Mouse (Mus musculus): ENCODE measurements at regions not wholly inside any gene's neighbourhood (a gene's known extent, or its start where the extent isn't known, plus 50 kb on each side); places are given as distances from the start of the nearest gene placed in this dataset.
A peak's percentile ranks its signal among the peaks of the same experiment; 100 is the strongest.

DNA sequence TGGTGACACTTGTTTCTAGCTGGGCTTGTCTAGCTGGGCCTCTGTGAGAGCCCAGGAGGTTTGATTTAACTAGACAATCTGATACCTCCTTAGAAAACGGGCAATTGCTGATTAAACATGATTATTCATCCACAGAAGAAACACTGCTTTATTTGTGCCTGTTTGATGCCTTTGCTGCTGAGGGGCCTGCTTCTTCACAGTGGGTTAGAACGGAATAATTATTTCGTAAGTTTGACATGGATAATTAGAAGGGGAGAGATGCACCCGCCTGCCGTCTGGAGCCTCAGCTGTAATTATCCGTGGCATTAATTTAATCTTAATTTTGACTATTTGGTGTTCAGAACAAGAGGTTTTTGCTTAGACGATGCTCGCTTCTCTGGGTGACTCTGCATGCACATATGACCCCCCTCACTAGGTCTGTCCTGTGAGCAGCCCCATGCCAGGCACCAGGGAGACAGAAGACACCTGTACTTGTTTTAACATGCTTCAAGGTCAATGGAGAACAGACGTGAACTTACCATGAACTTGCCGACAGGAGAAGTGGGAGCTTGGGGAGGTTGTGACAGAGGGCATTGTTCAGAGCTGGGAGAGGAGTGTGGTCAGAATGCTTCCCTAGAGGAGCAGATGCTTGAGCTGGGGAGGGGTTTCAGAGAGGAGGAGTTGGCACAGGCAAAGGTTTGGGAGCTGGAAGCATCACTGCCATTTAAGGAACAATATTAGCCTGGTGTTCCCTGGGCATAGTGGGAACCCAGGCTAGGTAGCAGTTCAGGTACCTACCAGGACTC lies 174.8 kb downstream of the Drd1 start:
- no peak overlapping the region for H3K27ac ChIP-seq (ENCODE audit: low read length)
- no peak overlapping the region for H3K9ac ChIP-seq (replicated peaks; ENCODE audit: low read length)
- no peak overlapping the region for H3K4me3 ChIP-seq (ENCODE audit: low read length)
- H3K4me1 ChIP-seq (ENCODE audit: insufficient read depth, low read length), result no peaks in the 10 kb centered on the region
- no peak for ATAC-seq (ENCODE audit: low FRiP score, low TSS enrichment)
- H3K9me3 ChIP-seq (ENCODE audit: low read length), result peaks cover 5% of the 10 kb centered on the region
- no peaks in the 10 kb centered on the region for H3K27me3 ChIP-seq (ENCODE audit: insufficient read depth, low read length)
- H3K36me3 ChIP-seq (ENCODE audit: insufficient read depth, low read length), result no peaks in the 10 kb centered on the region
- WGBS, result 72% methylated on average over 10 of the region's 10 CpGs
- H3K4me2 ChIP-seq (replicated peaks; ENCODE audit: low read depth, low read length), result no peak overlapping the region

GRCm38 (mm10) chr13:53875546-53875945 lies 180.0 kb downstream of the Drd1 start:
- Histone ChIP-seq H3K4me2 (replicated peaks; ENCODE audit: low read depth, low read length) (no peak overlapping the region), H3K4me3 (ENCODE audit: low read length) (no peak overlapping the region), H3K9ac (replicated peaks; ENCODE audit: low read length) (no peak overlapping the region), H3K36me3 (ENCODE audit: insufficient read depth, low read length) (no peaks in the 10 kb centered on the region), H3K27me3 (ENCODE audit: insufficient read depth, low read length) (no peaks in the 10 kb centered on the region), H3K4me1 (ENCODE audit: insufficient read depth, low read length) (no peaks in the 10 kb centered on the region), H3K9me3 (ENCODE audit: low read length) (peaks cover 8% of the 10 kb centered on the region), H3K27ac (ENCODE audit: low read length) (no peak overlapping the region)
- ATAC-seq (ENCODE audit: low FRiP score, low TSS enrichment), result no peak
- WGBS, result 83% methylated on average over 4 of the region's 4 CpGs

- H3K4me1 ChIP-seq (ENCODE audit: insufficient read depth, low read length), result no peaks in the 10 kb centered on the region
- H3K36me3 ChIP-seq (ENCODE audit: insufficient read depth, low read length), result no peaks in the 10 kb centered on the region
- H3K27ac ChIP-seq (ENCODE audit: low read length), result no peak overlapping the region
- H3K4me2 ChIP-seq (replicated peaks; ENCODE audit: low read depth, low read length), result no peak overlapping the region
- H3K9me3 ChIP-seq (ENCODE audit: low read length), result no peaks in the 10 kb centered on the region
- H3K27me3 ChIP-seq (ENCODE audit: insufficient read depth, low read length), result no peaks in the 10 kb centered on the region
- ATAC-seq (ENCODE audit: low FRiP score, low TSS enrichment), result no peak
- H3K9ac ChIP-seq (replicated peaks; ENCODE audit: low read length), result no peak overlapping the region
- no peak overlapping the region for H3K4me3 ChIP-seq (ENCODE audit: low read length)
- WGBS, result 86% methylated on average over 5 of the region's 5 CpGs
Observed at GRCm38 (mm10) chr13:53865323-53865722, 190.2 kb downstream of the Drd1 start.

DNA sequence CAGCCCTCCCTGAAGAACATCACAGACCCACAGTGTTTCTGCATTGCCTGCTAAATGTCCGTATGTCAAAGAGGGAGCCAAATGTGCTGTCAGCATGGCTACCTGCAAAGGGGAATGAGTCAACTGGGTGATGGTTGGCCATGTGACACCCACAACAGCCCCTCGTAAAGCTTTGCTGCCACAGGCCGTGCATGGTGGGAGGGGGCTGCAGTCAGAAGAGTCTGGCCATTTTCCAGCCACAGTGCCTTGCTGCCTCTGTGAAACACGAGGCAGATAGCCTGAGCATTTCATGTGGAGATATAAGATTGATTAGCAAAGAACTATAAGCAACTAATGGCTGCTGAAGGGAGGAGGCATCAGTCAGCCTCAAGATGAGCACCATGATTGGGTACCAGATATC lies 193.2 kb downstream of the Drd1 start:
- WGBS, result 20% methylated on average over 4 of the region's 4 CpGs
- Histone ChIP-seq H3K4me1 (ENCODE audit: insufficient read depth, low read length) (no peaks in the 10 kb centered on the region), H3K4me3 (ENCODE audit: low read length) (no peak overlapping the region), H3K9me3 (ENCODE audit: low read length) (no peaks in the 10 kb centered on the region), H3K9ac (replicated peaks; ENCODE audit: low read length) (no peak overlapping the region), H3K27me3 (ENCODE audit: insufficient read depth, low read length) (no peaks in the 10 kb centered on the region), H3K36me3 (ENCODE audit: insufficient read depth, low read length) (no peaks in the 10 kb centered on the region), H3K27ac (ENCODE audit: low read length) (no peak overlapping the region), H3K4me2 (replicated peaks; ENCODE audit: low read depth, low read length) (no peak overlapping the region)
- ATAC-seq (ENCODE audit: low FRiP score, low TSS enrichment), result no peak

- H3K27me3 ChIP-seq (ENCODE audit: insufficient read depth, low read length), result no peaks in the 10 kb centered on the region
- H3K27ac ChIP-seq (ENCODE audit: low read length), result no peak overlapping the region
- ATAC-seq (ENCODE audit: low FRiP score, low TSS enrichment), result no peak
- no peak overlapping the region for H3K9ac ChIP-seq (replicated peaks; ENCODE audit: low read length)
- H3K36me3 ChIP-seq (ENCODE audit: insufficient read depth, low read length), result no peaks in the 10 kb centered on the region
- WGBS, result 76% methylated on average over 2 of the region's 2 CpGs
- no peaks in the 10 kb centered on the region for H3K9me3 ChIP-seq (ENCODE audit: low read length)
- no peaks in the 10 kb centered on the region for H3K4me1 ChIP-seq (ENCODE audit: insufficient read depth, low read length)
- no peak overlapping the region for H3K4me3 ChIP-seq (ENCODE audit: low read length)
- no peak overlapping the region for H3K4me2 ChIP-seq (replicated peaks; ENCODE audit: low read depth, low read length)
Observed at GRCm38 (mm10) chr13:53854196-53854595, 201.3 kb downstream of the Drd1 start.

- no peak for ATAC-seq (ENCODE audit: low FRiP score, low TSS enrichment)
- no peak overlapping the region for H3K27ac ChIP-seq (ENCODE audit: low read length)
- WGBS, result 82% methylated on average over 9 of the region's 9 CpGs
Observed at GRCm38 (mm10) chr13:53850146-53850545, 205.4 kb downstream of the Drd1 start.

DNA sequence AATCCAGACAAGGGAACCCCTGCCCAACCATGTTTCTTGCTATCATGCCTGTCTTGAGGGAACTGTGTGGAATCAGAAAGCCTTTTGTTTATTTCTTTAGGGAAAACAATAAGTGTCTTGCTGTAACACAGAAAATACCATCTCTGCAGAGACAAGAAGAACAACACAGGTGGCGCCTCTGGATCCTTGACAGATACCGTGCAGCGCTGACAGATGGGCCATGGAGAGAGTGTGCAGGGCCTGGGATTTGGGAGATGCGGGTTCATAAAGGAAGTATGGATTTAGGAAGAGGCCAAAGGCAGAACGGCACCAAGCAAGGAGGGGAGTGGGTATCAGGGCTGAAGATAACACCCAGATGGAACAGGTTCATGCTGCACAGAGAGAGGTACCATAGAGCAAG lies 209.3 kb downstream of the Drd1 start:
- Histone ChIP-seq H3K4me3 (ENCODE audit: low read length) (no peak overlapping the region), H3K4me1 (ENCODE audit: insufficient read depth, low read length) (no peaks in the 10 kb centered on the region), H3K4me2 (replicated peaks; ENCODE audit: low read depth, low read length) (no peak overlapping the region), H3K9ac (replicated peaks; ENCODE audit: low read length) (no peak overlapping the region), H3K36me3 (ENCODE audit: insufficient read depth, low read length) (no peaks in the 10 kb centered on the region), H3K9me3 (ENCODE audit: low read length) (no peaks in the 10 kb centered on the region), H3K27me3 (ENCODE audit: insufficient read depth, low read length) (no peaks in the 10 kb centered on the region), H3K27ac (ENCODE audit: low read length) (no peak overlapping the region)
- 81% methylated on average over 5 of the region's 5 CpGs for WGBS
- no peak for ATAC-seq (ENCODE audit: low FRiP score, low TSS enrichment)

More at GRCm38 (mm10) chr13:53850146-53850545, 205.4 kb downstream of the Drd1 start:
- Histone ChIP-seq H3K4me2 (replicated peaks; ENCODE audit: low read depth, low read length) (no peak overlapping the region), H3K4me3 (ENCODE audit: low read length) (no peak overlapping the region), H3K9me3 (ENCODE audit: low read length) (no peaks in the 10 kb centered on the region), H3K4me1 (ENCODE audit: insufficient read depth, low read length) (no peaks in the 10 kb centered on the region), H3K36me3 (ENCODE audit: insufficient read depth, low read length) (no peaks in the 10 kb centered on the region), H3K9ac (replicated peaks; ENCODE audit: low read length) (no peak overlapping the region), H3K27me3 (ENCODE audit: insufficient read depth, low read length) (no peaks in the 10 kb centered on the region)

GRCm38 (mm10) chr13:53845786-53846185 lies 209.7 kb downstream of the Drd1 start:
- H3K4me2 ChIP-seq (replicated peaks; ENCODE audit: low read depth, low read length), result no peak overlapping the region
- 58% methylated on average over 14 of the region's 14 CpGs for WGBS
- H3K36me3 ChIP-seq (ENCODE audit: insufficient read depth, low read length), result no peaks in the 10 kb centered on the region
- no peaks in the 10 kb centered on the region for H3K27me3 ChIP-seq (ENCODE audit: insufficient read depth, low read length)
- H3K9me3 ChIP-seq (ENCODE audit: low read length), result no peaks in the 10 kb centered on the region
- no peak overlapping the region for H3K27ac ChIP-seq (ENCODE audit: low read length)
- H3K9ac ChIP-seq (replicated peaks; ENCODE audit: low read length), result no peak overlapping the region
- H3K4me3 ChIP-seq (ENCODE audit: low read length), result no peak overlapping the region
- ATAC-seq (ENCODE audit: low FRiP score, low TSS enrichment), result no peak
- H3K4me1 ChIP-seq (ENCODE audit: insufficient read depth, low read length), result no peaks in the 10 kb centered on the region

- no peak overlapping the region for H3K9ac ChIP-seq (replicated peaks; ENCODE audit: low read length)
- H3K27me3 ChIP-seq (ENCODE audit: insufficient read depth, low read length), result no peaks in the 10 kb centered on the region
- H3K27ac ChIP-seq (ENCODE audit: low read length), result no peak overlapping the region
- H3K4me3 ChIP-seq (ENCODE audit: low read length), result no peak overlapping the region
- H3K4me1 ChIP-seq (ENCODE audit: insufficient read depth, low read length), result no peaks in the 10 kb centered on the region
- no peaks in the 10 kb centered on the region for H3K36me3 ChIP-seq (ENCODE audit: insufficient read depth, low read length)
- 0 out of 2 replicates have a peak, but pooled peaks cover 2% of the 10 kb centered on the region for H3K9me3 ChIP-seq (ENCODE audit: low read length)
- H3K4me2 ChIP-seq (replicated peaks; ENCODE audit: low read depth, low read length), result no peak overlapping the region
- WGBS, result 72% methylated on average over 8 of the region's 8 CpGs
- ATAC-seq (ENCODE audit: low FRiP score, low TSS enrichment), result no peak
Observed at GRCm38 (mm10) chr13:53825957-53826580, 229.4 kb downstream of the Drd1 start.

- H3K9ac ChIP-seq (replicated peaks; ENCODE audit: low read length), result no peak overlapping the region
- 73% methylated on average over 8 of the region's 8 CpGs for WGBS
- no peak overlapping the region for H3K4me3 ChIP-seq (ENCODE audit: low read length)
- H3K9me3 ChIP-seq (ENCODE audit: low read length), result no peaks in the 10 kb centered on the region
- H3K36me3 ChIP-seq (ENCODE audit: insufficient read depth, low read length), result no peaks in the 10 kb centered on the region
- no peak overlapping the region for H3K27ac ChIP-seq (ENCODE audit: low read length)
- H3K4me1 ChIP-seq (ENCODE audit: insufficient read depth, low read length), result no peaks in the 10 kb centered on the region
- ATAC-seq (ENCODE audit: low FRiP score, low TSS enrichment), result 0 out of 2 replicates have a peak, but pooled peaks have one; percentile 23
- no peak overlapping the region for H3K4me2 ChIP-seq (replicated peaks; ENCODE audit: low read depth, low read length)
- no peaks in the 10 kb centered on the region for H3K27me3 ChIP-seq (ENCODE audit: insufficient read depth, low read length)
Observed at GRCm38 (mm10) chr13:53822061-53822460, 233.4 kb downstream of the Drd1 start.

All from kidney, embryonic 16.5 days (tissue).